Mouse (Mus musculus) C2C12 (cell line): Measurements from ENCODE around the gene Ptpn7.

Experiments used
- MAX ChIP-seq: IDR thresholded peaks from one replicate; pipeline ENCODE4 v1.6.1; 2011; ENCODE audit warnings: mild to moderate bottlenecking, control low read depth
- MYOG ChIP-seq: IDR thresholded peaks from one replicate; pipeline ENCODE4 v1.6.1; 2011; ENCODE audit not compliant: control insufficient read depth, insufficient read length; ENCODE audit errors: extremely low read depth

- no peak for TF ChIP-seq MYOG
- TF ChIP-seq MAX: no peak
These were observed 37.8 kb downstream of the Ptpn7 start for GRCm38 (mm10) chr1:135170299-135170698.
